Mouse (Mus musculus): Measurements from ENCODE around the gene Itpr1. TPM values are rescaled to one million over a fixed set of nuclear protein-coding genes. Genes with fewer than 3 reads are reported as not detected.

Gene Itpr1
- polyA plus RNA-seq, 1 experiment from 2014 or later: 11.4 TPM

DNA sequence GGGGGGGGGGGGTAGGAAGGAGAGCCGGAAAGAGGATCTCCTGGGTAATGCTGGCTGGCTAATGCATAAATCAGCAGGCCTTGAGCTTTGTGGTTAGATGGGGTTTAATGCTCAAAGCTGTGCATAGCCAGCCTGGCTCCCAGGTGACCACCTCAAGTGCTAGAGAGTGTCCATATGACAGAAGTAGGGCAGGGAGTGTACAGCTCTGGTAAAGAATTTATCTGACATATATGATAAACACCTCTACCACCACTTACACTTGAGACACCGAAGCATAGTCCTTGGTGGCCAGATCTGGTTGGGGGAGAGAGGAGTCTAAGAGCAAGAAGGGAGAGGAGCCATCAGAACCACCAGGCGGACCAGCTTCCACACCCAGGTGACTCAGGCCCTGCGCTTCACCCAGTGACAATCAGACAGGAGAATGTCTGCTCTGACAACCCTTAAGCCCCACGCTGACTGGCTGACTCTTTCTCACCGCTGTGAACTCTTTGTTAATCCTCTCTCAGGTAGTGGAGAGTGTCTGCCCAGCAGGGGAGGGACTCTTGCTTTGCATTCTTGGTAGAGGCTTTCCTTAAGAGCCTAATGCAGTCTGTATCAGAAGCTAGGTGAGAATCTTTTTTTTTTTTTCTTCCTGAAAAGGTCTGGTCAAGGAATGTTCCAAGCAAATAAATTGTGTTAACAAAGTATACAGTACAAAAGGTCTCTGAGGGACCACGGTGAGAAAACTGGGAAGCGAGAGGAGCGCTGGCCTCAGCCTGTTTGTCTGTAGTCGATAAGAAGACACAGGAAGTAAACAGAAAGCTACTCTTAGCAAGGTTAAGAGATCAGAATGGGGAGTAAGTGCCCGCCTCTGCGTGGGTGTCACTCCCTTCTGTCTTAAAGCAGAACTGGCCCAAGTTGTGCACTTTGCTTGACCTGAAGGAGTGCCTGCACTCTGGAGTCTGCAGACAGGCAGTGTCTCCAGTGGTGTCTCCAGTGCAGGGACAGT lies 318.7 kb downstream of the Itpr1 start:
- Histone ChIP-seq H3K27ac (ENCODE audit: low read length) (peak overlapping the region; percentile 82), H3K9me3 (replicated peaks; ENCODE audit: control insufficient read depth, low read length) (no peaks in the 10 kb centered on the region), H3K36me3 (ENCODE audit: control insufficient read depth, insufficient read depth, low read length) (no peaks in the 10 kb centered on the region), H3K4me1 (ENCODE audit: control insufficient read depth, insufficient read depth, low read length) (peaks cover 24% of the 10 kb centered on the region), H3K27me3 (ENCODE audit: control insufficient read depth, insufficient read depth, low read length) (no peaks in the 10 kb centered on the region), H3K4me2 (ENCODE audit: low read depth, low read length) (0 out of 2 replicates have a peak overlapping the region, but pooled peaks have one; percentile 1), H3K4me3 (replicated peaks; ENCODE audit: low read length) (no peak overlapping the region), H3K9ac (ENCODE audit: low read length) (no peak overlapping the region; the same call in 1 of the 2 replicates)
- WGBS: 30% methylated on average over 12 of the region's 12 CpGs
- ATAC-seq (ENCODE audit: insufficient read depth, low FRiP score): peak; percentile 73

DNA sequence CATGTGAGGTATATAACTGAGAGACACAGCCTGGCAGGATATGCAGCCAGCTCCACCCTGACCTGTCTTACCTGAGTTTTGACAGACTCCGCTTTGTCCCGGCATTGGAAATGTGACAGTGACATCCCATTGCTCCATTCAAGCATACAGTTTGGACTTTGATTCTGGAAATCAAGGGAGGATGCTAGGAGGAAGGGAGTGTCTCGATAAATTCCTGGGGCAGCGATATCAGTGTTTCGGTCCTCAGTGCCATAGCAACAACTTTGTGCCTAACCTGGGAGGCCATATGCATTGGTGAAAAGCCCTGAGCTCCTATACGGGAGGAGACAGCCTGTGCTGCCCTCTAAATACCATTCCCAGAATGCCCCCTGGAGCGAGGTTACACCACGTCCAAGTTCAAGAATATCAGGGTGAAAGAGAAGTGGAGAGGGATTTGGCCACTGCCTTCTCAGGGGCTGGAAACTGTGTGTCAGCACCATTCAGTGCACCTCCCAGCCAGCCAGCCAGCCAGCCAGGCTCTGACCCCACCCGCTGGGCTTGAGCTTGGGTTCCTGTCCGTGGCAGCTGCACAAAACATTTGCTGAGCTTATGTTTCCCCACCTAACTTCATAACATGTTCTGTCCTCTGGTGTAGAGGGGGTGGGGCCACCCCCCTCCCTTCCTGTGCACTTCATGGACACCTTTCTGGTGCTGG lies 319.7 kb downstream of the Itpr1 start:
- WGBS: 62% methylated on average over 10 of the region's 10 CpGs
- no peak overlapping the region for H3K4me3 ChIP-seq (replicated peaks; ENCODE audit: low read length)
- H3K9ac ChIP-seq (ENCODE audit: low read length): 0 out of 2 replicates have a peak overlapping the region, but pooled peaks have one; percentile 3
- H3K4me2 ChIP-seq (ENCODE audit: low read depth, low read length): 0 out of 2 replicates have a peak overlapping the region, but pooled peaks have one; percentile 1
- H3K9me3 ChIP-seq (replicated peaks; ENCODE audit: control insufficient read depth, low read length): no peaks in the 10 kb centered on the region
- no peak; the same call in 1 of the 2 replicates for ATAC-seq (ENCODE audit: insufficient read depth, low FRiP score)
- peak overlapping the region; percentile 82 for H3K27ac ChIP-seq (ENCODE audit: low read length)
- H3K36me3 ChIP-seq (ENCODE audit: control insufficient read depth, insufficient read depth, low read length): no peaks in the 10 kb centered on the region
- peaks cover 26% of the 10 kb centered on the region for H3K4me1 ChIP-seq (ENCODE audit: control insufficient read depth, insufficient read depth, low read length)
- no peaks in the 10 kb centered on the region for H3K27me3 ChIP-seq (ENCODE audit: control insufficient read depth, insufficient read depth, low read length)

DNA sequence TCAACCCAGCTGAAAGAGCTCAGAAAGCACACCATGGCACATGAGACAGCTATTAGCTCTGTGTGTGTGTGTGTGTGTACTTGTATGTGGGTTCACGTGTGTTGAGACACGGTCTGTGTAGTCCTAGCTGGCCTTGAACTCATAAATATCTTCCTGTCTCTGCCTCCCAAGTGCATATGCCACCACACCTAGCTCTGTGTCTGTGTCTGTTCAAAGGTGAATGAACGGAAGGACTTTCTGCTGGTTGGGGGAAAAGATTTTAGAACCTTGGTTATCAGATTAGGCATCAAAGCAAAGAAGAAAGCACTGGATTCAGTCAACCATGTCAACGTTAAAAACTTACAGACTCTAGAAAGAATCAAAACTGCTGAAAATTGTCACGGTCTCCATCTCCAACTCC lies 321.2 kb downstream of the Itpr1 start:
- Histone ChIP-seq H3K4me1 (ENCODE audit: control insufficient read depth, insufficient read depth, low read length) (peaks cover 26% of the 10 kb centered on the region), H3K27me3 (ENCODE audit: control insufficient read depth, insufficient read depth, low read length) (no peaks in the 10 kb centered on the region), H3K36me3 (ENCODE audit: control insufficient read depth, insufficient read depth, low read length) (no peaks in the 10 kb centered on the region), H3K27ac (ENCODE audit: low read length) (no peak overlapping the region), H3K4me2 (ENCODE audit: low read depth, low read length) (no peak overlapping the region), H3K9me3 (replicated peaks; ENCODE audit: control insufficient read depth, low read length) (no peaks in the 10 kb centered on the region), H3K4me3 (replicated peaks; ENCODE audit: low read length) (no peak overlapping the region), H3K9ac (ENCODE audit: low read length) (no peak overlapping the region)
- 83% methylated on average over 5 of the region's 5 CpGs for WGBS
- no peak for ATAC-seq (ENCODE audit: insufficient read depth, low FRiP score)

DNA sequence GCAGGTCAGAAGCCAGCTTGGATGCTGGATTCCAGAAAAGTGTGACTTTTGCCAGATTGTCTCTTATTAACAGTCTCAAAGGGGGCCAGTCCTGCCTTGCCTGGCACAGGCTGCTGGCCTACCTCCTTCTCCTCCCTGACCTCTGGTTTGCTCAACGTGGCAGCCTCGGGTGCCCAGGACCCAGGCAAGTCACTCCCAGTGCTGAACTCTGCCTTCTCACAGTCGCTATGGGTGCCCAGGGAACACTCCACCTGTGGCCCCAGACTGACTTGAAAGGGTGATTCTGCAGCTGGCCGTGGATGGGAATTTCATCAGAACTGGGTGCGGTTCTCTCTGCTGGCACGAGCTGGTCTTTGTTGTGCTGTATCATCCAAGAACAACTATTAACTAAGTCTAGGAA lies 321.7 kb downstream of the Itpr1 start:
- Histone ChIP-seq H3K9ac (ENCODE audit: low read length) (no peak overlapping the region), H3K4me2 (ENCODE audit: low read depth, low read length) (no peak overlapping the region), H3K36me3 (ENCODE audit: control insufficient read depth, insufficient read depth, low read length) (no peaks in the 10 kb centered on the region), H3K27ac (ENCODE audit: low read length) (no peak overlapping the region), H3K4me3 (replicated peaks; ENCODE audit: low read length) (no peak overlapping the region), H3K27me3 (ENCODE audit: control insufficient read depth, insufficient read depth, low read length) (no peaks in the 10 kb centered on the region), H3K9me3 (replicated peaks; ENCODE audit: control insufficient read depth, low read length) (no peaks in the 10 kb centered on the region), H3K4me1 (ENCODE audit: control insufficient read depth, insufficient read depth, low read length) (peaks cover 26% of the 10 kb centered on the region)
- WGBS: 70% methylated on average over 6 of the region's 6 CpGs
- ATAC-seq (ENCODE audit: insufficient read depth, low FRiP score): no peak

- WGBS: 87% methylated on average over 4 of the region's 4 CpGs
- no peak overlapping the region for H3K27ac ChIP-seq (ENCODE audit: low read length)
Measured at GRCm38 (mm10) chr6:108535309-108535708, 322.4 kb downstream of the Itpr1 start.

GRCm38 (mm10) chr6:108536546-108537317 lies 323.8 kb downstream of the Itpr1 start:
- Histone ChIP-seq H3K36me3 (ENCODE audit: control insufficient read depth, insufficient read depth, low read length) (no peaks in the 10 kb centered on the region), H3K27ac (ENCODE audit: low read length) (peak overlapping the region; percentile 50; the same call in 1 of the 2 replicates), H3K4me2 (ENCODE audit: low read depth, low read length) (no peak overlapping the region), H3K4me3 (replicated peaks; ENCODE audit: low read length) (no peak overlapping the region), H3K9ac (ENCODE audit: low read length) (no peak overlapping the region), H3K9me3 (replicated peaks; ENCODE audit: control insufficient read depth, low read length) (no peaks in the 10 kb centered on the region), H3K4me1 (ENCODE audit: control insufficient read depth, insufficient read depth, low read length) (peaks cover 15% of the 10 kb centered on the region), H3K27me3 (ENCODE audit: control insufficient read depth, insufficient read depth, low read length) (no peaks in the 10 kb centered on the region)
- ATAC-seq (ENCODE audit: insufficient read depth, low FRiP score): no peak
- 66% methylated on average over 8 of the region's 8 CpGs for WGBS

More at GRCm38 (mm10) chr6:108535309-108535708, 322.4 kb downstream of the Itpr1 start:
- no peak overlapping the region for H3K4me3 ChIP-seq (replicated peaks; ENCODE audit: low read length)
- no peak for ATAC-seq (ENCODE audit: insufficient read depth, low FRiP score)
- H3K27me3 ChIP-seq (ENCODE audit: control insufficient read depth, insufficient read depth, low read length): no peaks in the 10 kb centered on the region
- peaks cover 26% of the 10 kb centered on the region for H3K4me1 ChIP-seq (ENCODE audit: control insufficient read depth, insufficient read depth, low read length)
- H3K36me3 ChIP-seq (ENCODE audit: control insufficient read depth, insufficient read depth, low read length): no peaks in the 10 kb centered on the region
- no peak overlapping the region for H3K9ac ChIP-seq (ENCODE audit: low read length)
- no peak overlapping the region for H3K4me2 ChIP-seq (ENCODE audit: low read depth, low read length)
- H3K9me3 ChIP-seq (replicated peaks; ENCODE audit: control insufficient read depth, low read length): no peaks in the 10 kb centered on the region

DNA sequence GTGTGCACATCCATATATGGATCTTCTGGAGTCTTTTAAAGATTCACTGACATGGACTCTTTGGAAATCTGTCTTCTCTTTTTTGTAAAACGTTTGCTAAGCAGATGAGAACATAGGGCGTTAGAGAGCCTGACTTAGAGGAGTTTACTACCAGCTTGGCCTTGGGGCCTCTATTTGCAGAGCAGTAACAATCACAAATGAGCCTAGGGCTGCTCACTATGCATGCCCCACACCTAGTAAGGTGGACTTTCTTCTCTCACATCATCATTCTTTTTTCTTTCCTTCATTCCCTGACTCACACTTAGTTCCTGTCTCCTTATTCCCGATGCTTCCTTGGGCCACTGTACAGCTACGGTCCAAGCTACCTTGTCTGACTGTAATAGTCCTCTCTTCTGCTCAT lies 325.5 kb downstream of the Itpr1 start:
- H3K36me3 ChIP-seq (ENCODE audit: control insufficient read depth, insufficient read depth, low read length): no peaks in the 10 kb centered on the region
- no peak overlapping the region for H3K4me3 ChIP-seq (replicated peaks; ENCODE audit: low read length)
- no peak overlapping the region for H3K9ac ChIP-seq (ENCODE audit: low read length)
- no peak overlapping the region for H3K4me2 ChIP-seq (ENCODE audit: low read depth, low read length)
- 72% methylated on average over 4 of the region's 4 CpGs for WGBS
- no peak overlapping the region for H3K27ac ChIP-seq (ENCODE audit: low read length)
- no peak for ATAC-seq (ENCODE audit: insufficient read depth, low FRiP score)
- H3K4me1 ChIP-seq (ENCODE audit: control insufficient read depth, insufficient read depth, low read length): peaks cover 3% of the 10 kb centered on the region; the same call in 1 of the 2 replicates
- H3K27me3 ChIP-seq (ENCODE audit: control insufficient read depth, insufficient read depth, low read length): no peaks in the 10 kb centered on the region
- no peaks in the 10 kb centered on the region for H3K9me3 ChIP-seq (replicated peaks; ENCODE audit: control insufficient read depth, low read length)

DNA sequence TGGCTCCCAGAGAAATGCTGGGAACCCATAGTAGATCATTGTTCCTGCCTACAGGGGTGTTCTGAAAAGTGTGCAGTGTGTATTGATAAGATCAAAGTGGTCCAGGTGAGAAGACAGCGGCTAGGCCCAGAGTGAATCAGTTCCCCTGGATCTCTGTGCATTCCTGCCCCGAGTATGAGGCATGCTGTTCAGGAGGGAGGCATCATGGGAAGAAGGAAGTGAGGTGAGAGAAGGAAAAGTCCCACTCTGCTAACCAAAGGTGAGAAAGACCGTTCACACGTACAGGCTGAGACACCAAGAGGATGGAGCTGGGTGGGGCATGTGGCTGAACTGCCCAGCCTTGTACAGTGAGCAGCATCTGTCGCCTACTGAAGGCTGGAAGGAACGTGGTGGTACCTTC lies 327.5 kb downstream of the Itpr1 start:
- Histone ChIP-seq H3K4me3 (replicated peaks; ENCODE audit: low read length) (no peak overlapping the region), H3K27ac (ENCODE audit: low read length) (no peak overlapping the region), H3K4me1 (ENCODE audit: control insufficient read depth, insufficient read depth, low read length) (peaks cover 3% of the 10 kb centered on the region; the same call in 1 of the 2 replicates), H3K4me2 (ENCODE audit: low read depth, low read length) (no peak overlapping the region), H3K27me3 (ENCODE audit: control insufficient read depth, insufficient read depth, low read length) (no peaks in the 10 kb centered on the region), H3K36me3 (ENCODE audit: control insufficient read depth, insufficient read depth, low read length) (no peaks in the 10 kb centered on the region), H3K9ac (ENCODE audit: low read length) (no peak overlapping the region), H3K9me3 (replicated peaks; ENCODE audit: control insufficient read depth, low read length) (no peaks in the 10 kb centered on the region)
- WGBS: 90% methylated on average over 6 of the region's 6 CpGs
- no peak for ATAC-seq (ENCODE audit: insufficient read depth, low FRiP score)

Measured in stomach, embryonic 16.5 days (tissue).